Mouse (Mus musculus) testis, adult 10 weeks (tissue): Measurements from ENCODE around the gene Zfp639. TPM values are rescaled to one million over a fixed set of nuclear protein-coding genes. Genes with fewer than 3 reads are reported as not detected.

Source experiments
- polyA plus RNA-seq: library from polyadenylated mRNA; stranded (reverse); fragments of 350-450 nt; fragmentation: Illumina TruSeq; extraction: RNeasy Lipid Tissue Mini Kit (QIAGEN cat#74804); gene quantifications from one replicate; pipeline ENCODE4 v1.2.3, GENCODE M21; 2014; ENCODE audit warnings: low read depth, low replicate concordance

Gene Zfp639
- 139 TPM for polyA plus RNA-seq

GRCm38 (mm10) chr3:32509496-32510374 is at the start of gene Zfp639:
Zfp639 (plus strand) TSS chr3:32510259.

GRCm38 (mm10) chr3:32492097-32493090 is 17.7 kb upstream of the Zfp639 start, which contains the start of gene Kcnmb3:
Kcnmb3 (minus strand) TSS chr3:32492231.

GRCm38 (mm10) chr3:32529303-32529898 is 19.3 kb downstream of the Zfp639 start, which contains the start of gene Mfn1:
Mfn1 (plus strand) TSS chr3:32529465.

Other genes starting within 250 kb of the Zfp639 start
- 6.0 TPM for gene Zmat3, start 144.2 kb upstream of the Zfp639 start, polyA plus RNA-seq
- gene Pik3ca, start 112.6 kb upstream of the Zfp639 start, polyA plus RNA-seq: 44.8 TPM
- gene Kcnmb3, start 18.0 kb upstream of the Zfp639 start, polyA plus RNA-seq: 0.94 TPM
- gene Mfn1, start 19.2 kb downstream of the Zfp639 start, polyA plus RNA-seq: 192 TPM
- gene Gnb4, start 106.3 kb downstream of the Zfp639 start, polyA plus RNA-seq: 1.9 TPM
- gene Actl6a, start 196.0 kb downstream of the Zfp639 start, polyA plus RNA-seq: 89.5 TPM
- gene Ndufb5, start 226.7 kb downstream of the Zfp639 start, polyA plus RNA-seq: 333 TPM
- 172 TPM for gene Mrpl47, start 227.3 kb downstream of the Zfp639 start, polyA plus RNA-seq